Mouse (Mus musculus): ENCODE measurements around the gene E2f2.
A peak's percentile ranks its signal among the peaks of the same experiment; 100 is the strongest.

E2f2 gene

GRCm38 (mm10) chr4:136172011-136172541, at the start of gene E2f2:
Gene E2f2, plus strand, starts transcription at chr4:136172394.
- DNase-seq = peak; percentile 88

- DNase-seq = no peak
Measured at GRCm38 (mm10) chr4:136123111-136123791, 48.9 kb upstream of the E2f2 start.

GRCm38 (mm10) chr4:136123792-136124161, 48.4 kb upstream of the E2f2 start:
- no peak for DNase-seq

GRCm38 (mm10) chr4:136124581-136124980, 47.6 kb upstream of the E2f2 start:
- DNase-seq = no peak

- no peak for DNase-seq
Measured at GRCm38 (mm10) chr4:136125458-136125857, 46.7 kb upstream of the E2f2 start.

- no peak for DNase-seq
Measured at GRCm38 (mm10) chr4:136126019-136126418, 46.2 kb upstream of the E2f2 start.

GRCm38 (mm10) chr4:136127670-136128069, 44.5 kb upstream of the E2f2 start:
- no peak for DNase-seq

GRCm38 (mm10) chr4:136129842-136130241, 42.4 kb upstream of the E2f2 start:
- DNase-seq = no peak

- no peak for DNase-seq
Measured at GRCm38 (mm10) chr4:136133801-136134200, 38.4 kb upstream of the E2f2 start.

GRCm38 (mm10) chr4:136134418-136134977, 37.7 kb upstream of the E2f2 start:
- DNase-seq = peak; percentile 73

GRCm38 (mm10) chr4:136134978-136135873, 37.0 kb upstream of the E2f2 start:
- DNase-seq = peak; percentile 94

- DNase-seq = peak; percentile 50
Measured at GRCm38 (mm10) chr4:136135874-136136728, 36.1 kb upstream of the E2f2 start.

GRCm38 (mm10) chr4:136139326-136140110, 32.7 kb upstream of the E2f2 start:
- no peak for DNase-seq

- peak; percentile 97 for DNase-seq
Measured at GRCm38 (mm10) chr4:136140327-136141250, 31.6 kb upstream of the E2f2 start.

GRCm38 (mm10) chr4:136142267-136143192, 29.7 kb upstream of the E2f2 start:
- peak; percentile 42 for DNase-seq

GRCm38 (mm10) chr4:136143193-136143976, 28.8 kb upstream of the E2f2 start, which contains the start of gene Id3:
Gene Id3, plus strand, starts transcription at chr4:136143497.
- DNase-seq = peak; percentile 96

- DNase-seq = peak; percentile 71
Measured at GRCm38 (mm10) chr4:136144126-136144926, 27.9 kb upstream of the E2f2 start.

- no peak for DNase-seq
Measured at GRCm38 (mm10) chr4:136144927-136145292, 27.3 kb upstream of the E2f2 start.
